Comparison of ENCODE assay signal across 12 mouse cellular contexts in the genomic region with DNA sequence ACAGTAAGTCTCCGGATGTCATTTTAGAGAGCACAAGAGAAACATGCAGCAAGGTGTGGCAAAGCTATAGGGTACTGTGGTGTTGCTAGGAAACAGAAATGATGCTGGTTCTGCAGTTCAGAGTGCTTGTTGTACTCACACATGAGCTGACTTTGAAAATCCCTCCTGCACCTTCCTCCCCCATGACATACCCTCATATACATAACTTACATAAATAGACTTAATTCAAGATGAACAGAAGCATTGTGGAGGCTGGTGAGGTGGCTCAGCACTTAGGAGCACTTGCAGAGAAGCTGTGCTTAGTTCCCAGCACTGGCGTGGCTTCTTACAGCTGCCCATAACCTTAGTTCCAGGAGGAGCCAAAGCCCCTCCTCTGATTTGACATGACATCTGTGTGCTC.
"Had no signal": no experiment of that assay in that cellular context is flagged by ENCODE, and none has a peak within 500 bp of the region (broad histone marks: within the 10 kb centered on the region; RNA-seq: fewer than 3 reads in every experiment).

No protein-coding gene starts in this region.

- DNase-seq: kidney, adult 18-20 months; kidney, adult 9 months; kidney, postnatal 14 days; kidney, postnatal 4 days; liver; lung, adult 18-20 months; lung, postnatal 10 days; lung, postnatal 36 days; right cerebral cortex, postnatal 25 days; spleen, adult 18-20 months; thymus, adult 18-20 months; thymus, postnatal 36 days had no signal
